Mouse (Mus musculus): ENCODE data around the gene Tldc1. TPM values are rescaled to one million over a fixed set of nuclear protein-coding genes. Genes with fewer than 3 reads are reported as not detected.

Tldc1 gene
- total RNA-seq, 2 experiments from 2014 or later: 3.2 to 4.0 TPM

DNA sequence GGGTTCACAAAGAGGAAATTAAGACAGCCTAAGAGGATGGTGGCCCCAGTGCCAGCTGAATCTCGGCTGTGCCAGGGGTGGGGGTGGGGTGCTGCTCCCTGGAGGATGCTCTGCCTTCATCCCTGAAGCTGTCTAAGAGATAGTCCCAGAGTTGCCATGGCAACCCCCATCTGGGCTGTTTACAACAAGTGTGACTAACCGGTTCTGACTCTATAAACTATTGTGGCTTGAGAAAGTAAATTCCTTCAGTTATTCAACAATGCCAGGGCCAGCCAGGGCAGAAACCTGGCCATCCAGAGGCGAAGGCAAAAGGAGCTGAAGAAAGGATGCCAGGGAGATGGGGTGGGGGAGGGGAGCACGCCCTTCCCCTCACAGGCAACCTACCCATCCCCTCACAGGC is 23.0 kb upstream of the Tldc1 start:
- no peak for DNase-seq

DNA sequence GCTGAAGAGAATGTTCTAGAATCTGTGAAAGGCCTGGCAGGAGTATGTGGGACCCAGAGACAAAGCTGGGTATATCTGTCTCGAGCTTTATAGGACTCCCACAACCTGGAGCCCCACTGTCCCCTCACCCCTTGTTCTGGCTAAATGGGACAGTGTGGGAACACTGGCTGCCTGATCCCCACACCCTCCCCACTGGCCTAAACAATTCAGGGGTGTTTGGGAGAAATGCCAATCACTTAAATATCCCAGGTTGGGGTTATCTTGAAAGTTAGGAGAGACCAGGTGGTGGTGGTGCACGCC is 20.7 kb upstream of the Tldc1 start:
- no peak for DNase-seq

DNA sequence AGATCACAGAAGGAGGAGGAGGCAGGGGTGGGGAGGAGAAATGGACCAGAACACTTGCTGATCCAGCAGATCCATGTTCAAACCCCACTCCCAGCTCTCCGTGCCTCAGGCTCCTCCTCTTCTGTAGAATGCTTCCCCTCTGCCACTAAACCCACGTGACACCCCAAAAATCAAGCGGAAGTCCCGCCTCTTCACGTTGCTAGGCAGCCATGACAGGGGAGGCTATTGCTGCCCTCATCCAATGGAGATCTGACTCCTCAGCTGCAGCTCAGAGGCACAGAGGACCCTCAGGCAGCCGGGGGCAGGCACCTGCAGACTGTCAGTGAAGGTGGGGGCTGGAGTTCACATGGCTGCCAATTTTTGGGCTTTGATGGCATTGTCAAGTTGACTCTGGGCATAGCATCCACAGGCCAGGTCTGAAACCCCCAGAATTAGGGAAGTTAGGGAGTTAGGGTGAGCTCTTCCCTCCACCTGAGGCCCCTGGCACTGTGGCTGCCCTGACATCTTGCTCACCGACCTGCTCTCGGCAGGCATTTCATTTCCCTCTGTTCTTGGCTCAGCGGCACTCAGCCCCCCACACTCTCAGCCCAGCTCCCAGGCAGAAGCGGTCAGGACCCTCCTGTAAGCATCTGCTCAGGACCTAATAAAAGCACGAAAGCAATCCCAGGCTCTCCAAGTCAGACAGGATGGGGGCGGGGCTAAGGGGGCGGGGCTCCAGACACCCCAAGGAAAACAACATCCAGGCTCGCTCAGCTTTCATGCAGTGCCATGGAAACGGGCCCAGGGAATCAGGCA is 20.2 kb upstream of the Tldc1 start:
- peak; percentile 49 for DNase-seq

DNA sequence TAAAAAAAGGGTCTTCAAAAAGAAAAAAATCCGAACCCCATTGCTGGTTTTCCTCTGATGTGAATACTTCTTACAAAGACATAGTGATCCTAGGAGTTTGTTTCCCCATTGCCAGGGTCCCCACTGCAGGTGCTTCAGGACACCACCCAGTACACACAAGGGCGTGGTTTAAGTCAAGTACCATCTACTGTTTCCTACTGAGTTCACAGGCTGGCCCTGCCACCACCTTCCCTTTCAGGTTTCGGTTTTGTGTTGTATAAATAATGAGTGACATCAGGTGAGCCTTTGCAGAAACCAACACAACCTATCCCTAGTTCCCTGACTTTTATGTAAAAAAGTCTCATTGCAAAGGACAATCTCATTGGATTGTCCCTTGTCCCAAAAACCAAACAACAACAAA is 17.4 kb upstream of the Tldc1 start:
- DNase-seq: no peak

DNA sequence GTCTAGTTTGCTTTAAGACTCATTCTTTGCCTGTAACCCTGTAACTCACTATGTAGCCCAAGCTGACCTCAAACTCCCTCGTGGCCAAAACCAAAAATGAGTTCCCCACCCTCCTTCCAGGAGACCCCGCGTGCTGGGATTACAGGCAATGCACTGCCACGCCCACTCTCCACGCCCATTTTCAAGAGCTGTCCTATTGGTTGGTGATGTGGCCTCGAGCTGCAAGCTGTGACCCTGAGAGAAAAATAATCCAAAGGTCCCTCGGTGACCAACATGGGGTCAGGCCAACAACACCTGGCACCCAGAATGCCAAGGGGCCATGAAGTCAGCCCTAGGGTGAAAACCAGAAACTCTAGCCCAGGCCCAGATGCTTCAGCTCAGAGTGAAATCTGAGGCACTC is 16.5 kb upstream of the Tldc1 start:
- DNase-seq: no peak

DNA sequence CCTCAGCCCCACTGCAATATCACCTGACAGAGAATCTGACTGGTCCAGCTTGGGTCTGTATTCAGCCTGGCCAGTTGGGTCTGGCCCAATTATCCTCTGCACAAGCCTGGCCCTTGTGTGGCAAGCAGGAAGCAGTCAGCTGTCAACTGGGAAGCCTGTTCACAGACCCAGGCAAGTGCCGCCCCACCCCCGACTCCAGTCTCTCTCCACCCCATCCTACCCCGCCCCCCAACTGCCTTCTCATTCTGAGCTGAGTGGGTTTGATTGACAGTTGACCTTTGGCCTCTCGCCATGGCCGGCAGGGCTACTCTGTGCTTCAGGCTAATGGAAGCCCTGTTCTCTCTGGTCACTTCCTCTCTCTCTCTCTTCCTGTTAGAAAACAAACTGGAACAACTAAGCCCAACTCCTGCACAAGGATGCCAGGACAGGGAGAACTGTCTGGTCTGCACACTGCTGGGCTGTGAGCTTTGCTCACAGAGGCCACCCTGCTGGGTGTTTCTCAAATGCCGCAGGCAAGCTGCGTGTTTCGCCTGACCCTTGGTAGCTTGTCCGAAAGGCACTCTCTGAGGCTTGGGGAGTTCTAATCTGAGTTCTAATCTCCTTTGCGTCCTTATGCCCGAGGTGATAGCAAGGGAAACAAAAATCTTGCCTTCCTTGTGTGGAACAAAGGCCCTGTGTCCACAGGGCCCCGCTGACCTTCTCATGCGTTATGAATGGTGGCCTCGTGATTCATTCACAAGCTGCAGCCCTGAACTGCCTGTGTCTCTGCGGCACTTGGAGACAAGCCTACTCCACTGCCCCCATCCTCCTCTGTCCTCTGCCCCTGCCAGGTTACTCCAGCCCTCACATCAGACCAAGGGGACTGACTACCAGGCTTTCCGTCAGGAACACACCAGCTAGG is 13.8 kb upstream of the Tldc1 start:
- DNase-seq: no peak

DNA sequence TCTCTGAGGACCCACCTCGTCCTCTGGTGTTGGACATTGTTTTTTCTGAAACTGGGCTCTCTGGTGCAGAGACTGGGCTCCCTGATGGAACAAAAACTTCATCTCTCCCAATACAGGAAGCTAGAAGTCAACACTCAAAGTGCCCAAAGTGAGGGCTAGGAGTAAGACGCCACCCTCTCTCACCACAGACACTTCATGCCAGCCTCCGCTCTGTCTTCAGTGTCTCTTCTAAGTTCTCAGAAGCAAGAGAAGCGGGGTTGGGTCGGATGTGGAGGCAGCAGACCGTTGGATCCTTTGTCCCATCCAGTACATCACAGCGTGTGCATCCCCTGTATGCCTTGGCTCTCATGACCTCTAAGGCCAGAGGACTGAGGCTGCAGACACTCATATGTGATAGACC is 11.4 kb upstream of the Tldc1 start:
- no peak for DNase-seq

DNA sequence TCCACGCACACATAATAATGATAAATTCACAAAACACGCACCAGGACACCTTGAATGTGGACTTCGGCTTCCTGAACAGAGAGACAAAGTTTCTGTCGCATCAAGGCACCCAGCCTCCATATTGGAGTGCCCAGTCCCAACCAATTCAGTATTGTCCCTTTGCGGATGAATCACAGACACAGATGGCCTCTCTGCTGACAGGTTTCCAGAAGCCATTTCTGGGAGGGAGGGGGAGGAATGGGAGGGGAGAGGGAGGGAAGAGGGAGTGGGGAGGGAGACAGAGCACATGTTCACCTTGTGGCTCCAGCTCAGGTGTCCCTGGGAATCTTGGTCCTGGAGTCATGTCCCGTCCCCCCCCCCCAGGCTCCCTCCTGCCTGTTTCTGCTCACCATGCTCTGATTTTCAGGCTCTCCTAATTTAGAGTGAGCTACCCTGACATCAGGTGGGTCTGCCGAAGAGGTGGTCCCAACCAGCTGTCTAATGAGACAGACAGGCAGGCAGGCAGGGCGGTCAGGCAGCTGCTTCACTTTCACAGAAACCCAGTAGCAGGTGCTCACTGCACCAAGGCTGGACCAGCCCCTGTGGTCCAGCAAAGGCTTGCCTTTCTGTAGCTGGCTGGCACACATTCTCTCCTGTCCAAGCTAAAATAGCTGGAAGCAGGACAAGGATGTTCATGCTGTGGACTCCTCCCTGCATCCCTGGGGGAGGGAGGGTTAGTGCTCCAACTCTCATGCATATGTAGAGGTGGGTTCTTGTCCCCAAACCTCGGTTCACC is 10.6 kb upstream of the Tldc1 start:
- DNase-seq: peak; percentile 4

DNA sequence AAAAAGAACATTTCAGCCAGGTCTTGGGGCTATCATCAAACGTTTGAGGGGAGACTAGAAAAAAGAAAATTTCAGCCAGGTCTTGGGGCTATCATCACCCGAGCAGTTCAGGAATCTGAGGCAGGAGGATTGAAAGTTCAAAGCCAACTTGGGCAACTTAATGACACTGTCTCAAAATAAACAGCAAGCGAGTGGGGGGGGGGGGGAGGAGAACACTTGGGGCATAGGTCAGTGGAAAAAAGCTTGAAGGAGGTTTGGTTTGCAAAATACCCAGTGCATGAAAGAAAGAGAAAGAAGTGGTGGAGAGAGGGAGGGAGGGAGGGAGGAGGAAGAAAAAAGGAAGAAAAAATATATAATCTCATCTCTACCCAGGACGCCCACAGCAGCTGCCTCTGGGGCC is 9.1 kb upstream of the Tldc1 start:
- no peak for DNase-seq

DNA sequence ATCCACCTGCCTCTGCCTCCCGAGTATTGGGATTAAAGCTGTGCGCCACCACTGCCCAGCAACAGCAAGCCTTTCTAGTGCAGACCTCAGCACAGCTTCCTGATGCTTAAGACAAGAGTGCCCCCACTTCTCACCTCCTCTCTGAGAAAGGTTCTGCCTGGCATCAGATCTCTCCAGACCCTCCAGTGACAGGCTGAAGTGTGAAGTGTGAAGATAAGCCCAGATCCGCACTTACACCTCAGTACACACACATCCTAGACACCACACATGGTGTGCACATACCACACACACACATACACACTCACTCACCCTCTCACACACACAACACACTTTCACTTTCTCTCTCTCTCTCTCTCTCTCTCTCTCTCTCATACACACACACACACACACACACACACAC is 8.7 kb upstream of the Tldc1 start:
- no peak for DNase-seq

DNA sequence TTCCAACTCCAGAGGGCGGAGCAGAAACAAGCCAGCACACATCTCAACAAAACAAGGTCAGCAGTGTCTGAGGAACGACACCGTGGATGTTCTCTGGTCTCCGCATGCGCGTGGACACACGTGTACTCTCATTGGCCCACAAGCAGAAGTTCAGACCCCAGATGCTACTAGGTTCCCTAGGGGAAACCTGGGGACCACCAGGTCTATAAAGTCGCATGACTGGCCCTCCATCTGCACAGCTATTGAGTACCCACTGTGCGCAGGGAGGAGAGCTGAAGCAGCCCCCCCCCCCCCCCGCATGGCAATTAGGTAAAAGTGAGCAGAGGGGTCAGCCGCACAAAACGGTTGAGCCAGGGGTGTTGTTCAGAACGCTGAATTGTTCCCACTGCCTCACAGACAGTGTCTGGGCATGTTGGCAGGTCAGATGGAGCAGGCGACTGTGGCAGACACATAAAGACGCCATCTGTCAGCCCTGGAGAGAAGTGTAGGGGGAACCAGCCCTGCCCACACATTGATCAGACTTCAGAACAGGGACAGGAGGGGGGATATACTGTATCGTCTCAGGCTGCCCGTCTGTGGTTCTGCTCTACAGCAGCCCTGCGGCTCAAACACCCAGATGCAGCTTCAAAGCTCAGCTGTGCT is 7.7 kb upstream of the Tldc1 start:
- no peak for DNase-seq

DNA sequence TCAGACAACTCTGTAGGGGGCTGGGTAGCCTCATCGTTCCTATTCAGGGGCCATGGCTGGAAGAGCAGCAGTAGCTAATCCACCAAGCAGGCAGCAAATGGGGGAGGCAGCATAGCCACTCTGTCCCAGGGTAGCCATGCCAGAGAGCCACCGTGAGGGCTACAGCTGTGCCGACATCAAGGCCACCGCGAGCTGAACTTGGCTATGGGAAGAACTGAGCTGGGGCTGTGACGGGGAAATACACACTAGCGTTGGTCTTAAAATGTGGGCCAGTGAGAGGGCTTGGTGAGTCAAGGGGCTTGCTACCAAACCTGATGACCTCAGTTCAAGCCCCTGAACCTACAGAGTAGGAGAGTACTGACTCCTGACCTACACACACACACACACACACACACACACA is 6.5 kb upstream of the Tldc1 start:
- DNase-seq: no peak

DNA sequence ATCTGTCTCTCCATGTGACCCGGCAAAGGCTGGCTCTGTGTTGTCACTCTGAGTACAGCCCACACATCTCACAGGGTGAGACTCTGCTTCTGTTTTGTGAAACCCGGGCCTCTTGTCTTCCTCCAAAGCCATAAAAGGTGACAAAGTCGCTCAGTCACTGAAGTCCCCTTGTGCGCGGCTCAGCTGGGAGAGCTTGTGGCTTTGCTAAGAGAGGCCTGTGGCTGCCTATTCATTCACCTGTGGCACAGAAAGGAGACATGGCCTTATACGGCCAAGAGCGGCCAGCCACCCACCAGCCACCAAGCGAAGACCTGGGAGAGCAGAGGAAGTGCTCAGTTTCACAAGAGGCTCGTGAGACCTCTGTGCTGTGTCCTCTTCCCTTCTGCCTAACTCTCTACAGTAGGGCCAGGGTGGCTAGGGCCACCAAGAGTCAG is 5.9 kb upstream of the Tldc1 start:
- no peak for DNase-seq

DNA sequence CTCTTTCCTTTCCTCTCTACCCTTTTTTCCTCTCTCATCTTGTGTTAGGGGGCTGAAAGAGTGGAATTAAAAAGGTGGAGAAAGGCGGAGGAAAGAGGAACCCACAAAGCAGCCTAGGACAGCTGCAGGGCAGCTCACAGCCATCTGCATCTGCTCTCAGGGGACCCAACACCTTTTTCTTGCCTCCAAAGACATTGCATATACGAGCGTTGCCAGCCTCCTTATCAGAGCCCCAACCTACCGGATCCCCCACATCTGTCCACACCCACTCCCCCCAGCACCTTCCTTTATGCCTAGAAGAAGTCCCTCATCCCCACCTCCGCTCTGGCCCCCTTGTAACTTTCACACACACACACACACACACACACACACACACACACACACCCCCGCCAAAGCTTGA is 5.4 kb upstream of the Tldc1 start:
- DNase-seq: no peak

DNA sequence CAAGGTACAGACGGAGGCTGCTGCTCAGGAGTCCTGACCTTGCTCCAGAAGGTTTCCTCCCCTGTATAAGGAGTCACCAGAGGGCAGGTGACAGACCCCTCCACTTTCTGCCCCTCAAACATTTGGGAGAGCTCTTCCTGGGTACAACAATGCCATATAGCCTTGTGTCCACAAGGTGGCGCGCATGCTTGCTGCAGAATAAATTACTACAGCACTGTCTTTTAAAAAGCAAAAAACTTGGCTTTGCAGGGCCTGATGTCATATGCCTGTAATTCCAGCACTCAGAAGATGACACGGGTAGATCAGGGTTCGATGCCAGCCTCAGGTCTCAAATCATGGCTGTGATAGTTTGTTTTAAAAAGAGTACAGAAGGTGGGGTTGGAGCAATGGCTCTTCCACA is 4.5 kb upstream of the Tldc1 start:
- peak; percentile 41 for DNase-seq

DNA sequence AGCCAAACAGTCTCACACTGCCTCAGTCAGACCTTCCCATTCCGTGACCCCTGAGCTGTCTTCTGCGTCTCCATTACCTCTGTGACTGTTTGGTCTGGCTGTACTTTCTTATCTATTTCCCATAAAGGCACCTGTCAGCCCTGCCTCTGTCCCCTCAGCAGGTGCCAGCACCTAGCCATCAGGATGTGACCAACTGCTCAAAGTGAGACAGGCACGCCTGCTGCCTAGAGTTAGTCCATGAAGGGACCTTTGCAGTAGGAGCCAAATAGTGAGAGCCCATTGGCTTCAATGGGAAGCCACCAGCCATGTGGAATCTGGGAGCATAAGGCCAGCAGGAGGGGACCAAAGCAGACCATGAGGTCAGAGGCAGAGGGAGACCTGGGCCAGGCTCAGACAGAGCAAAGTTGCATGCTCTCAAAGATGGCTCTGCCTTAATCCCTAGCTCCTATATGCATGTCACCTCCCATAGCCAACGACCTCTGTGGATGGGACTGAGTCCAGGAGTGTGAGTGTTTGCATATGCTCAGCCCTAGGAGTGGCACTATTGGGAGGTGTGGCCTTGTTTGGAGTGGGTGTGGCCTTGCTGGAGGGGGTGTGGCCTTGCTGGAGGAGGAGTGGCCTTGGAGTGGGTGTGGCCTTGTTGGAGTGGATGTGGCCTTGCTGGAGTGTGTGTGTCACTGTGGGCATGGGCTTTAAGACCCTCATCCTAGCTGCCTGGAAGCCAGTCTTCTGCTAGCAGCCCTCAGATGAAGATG is 3.0 kb upstream of the Tldc1 start:
- DNase-seq: no peak

DNA sequence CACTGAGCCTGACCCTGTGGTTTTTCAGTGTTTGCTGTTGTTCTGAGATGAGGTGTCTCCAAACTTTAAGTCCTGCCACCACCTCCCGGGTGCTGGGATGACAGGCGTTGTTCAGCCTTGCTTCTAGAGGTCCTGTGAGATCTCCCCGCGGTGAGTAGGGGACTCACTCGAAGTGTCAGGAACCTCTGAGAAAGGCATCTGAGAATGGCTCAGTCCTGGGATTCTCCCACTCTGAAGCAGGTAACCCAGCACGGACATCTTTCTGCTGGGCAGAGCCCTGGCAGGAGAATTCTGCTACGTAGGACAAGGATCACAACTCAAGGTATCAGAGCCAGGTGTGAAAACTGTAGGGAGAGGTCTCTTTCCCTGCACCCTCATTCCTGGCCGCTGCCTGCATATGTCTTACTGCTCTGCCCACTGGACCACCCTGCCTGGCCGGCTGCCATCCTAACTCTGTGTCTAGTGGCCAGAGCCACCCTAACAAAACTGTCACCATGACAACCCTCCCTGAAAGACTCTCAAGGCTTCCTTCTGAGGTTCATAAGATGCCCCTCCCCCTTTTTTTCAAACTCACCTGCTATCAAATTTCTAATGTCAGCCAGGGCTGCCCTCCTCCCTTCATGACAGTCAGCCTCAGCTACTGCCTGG is 2.3 kb upstream of the Tldc1 start:
- DNase-seq: no peak

DNA sequence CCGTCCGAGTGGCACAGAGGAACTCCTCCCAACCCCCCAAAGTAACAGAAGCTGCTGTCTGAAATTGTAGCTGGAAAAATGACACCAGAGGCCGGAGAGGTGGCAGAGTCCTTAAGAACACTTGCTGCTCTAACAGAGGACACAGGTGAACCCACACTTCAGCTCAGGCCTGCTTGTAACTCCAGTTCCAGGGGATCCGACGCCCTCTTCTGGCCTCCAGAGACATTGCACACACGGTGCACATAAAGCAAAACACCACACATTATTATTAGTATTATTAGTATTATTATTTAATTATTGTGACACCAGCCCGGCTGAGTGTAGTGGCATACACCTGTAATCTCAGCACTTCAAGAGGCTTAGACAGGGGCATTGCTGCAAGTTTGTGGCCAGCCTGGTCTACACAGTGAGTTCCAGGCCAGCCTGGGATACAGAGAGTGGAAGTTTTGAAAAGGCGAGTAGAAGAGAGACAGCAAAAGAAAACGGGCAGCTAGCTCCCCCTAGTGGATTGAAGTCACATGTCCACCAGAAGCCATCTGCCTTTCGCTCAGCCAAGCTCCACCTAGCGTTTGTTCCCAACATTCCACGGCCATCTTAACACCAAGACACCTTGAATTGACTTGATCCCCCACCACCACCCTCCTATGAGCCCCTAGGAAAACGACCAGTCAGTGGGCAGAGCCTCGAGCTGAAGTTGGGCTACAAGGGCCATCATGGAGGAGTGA is 959 bp upstream of the Tldc1 start:
- DNase-seq: peak; percentile 67

DNA sequence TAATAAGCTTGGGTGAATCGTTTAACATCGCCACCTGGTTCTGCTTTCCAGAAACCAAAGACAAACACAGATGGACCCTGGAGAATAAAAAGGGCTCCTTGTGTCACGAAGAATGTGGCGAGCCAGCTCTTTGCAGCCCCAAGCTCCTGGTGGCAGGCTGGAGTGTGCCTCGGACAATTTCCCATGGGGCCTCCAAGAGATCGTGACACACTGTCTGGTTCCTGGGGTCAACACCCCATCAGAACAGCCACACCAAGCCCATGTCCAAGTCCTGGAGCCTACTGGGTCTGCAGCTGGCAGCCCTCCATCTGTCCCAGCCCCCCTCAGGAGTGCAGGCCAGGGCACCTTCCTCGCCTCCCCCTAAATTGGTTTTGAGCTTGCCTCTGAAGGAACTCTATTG is 451 bp downstream of the Tldc1 start:
- peak; percentile 25 for DNase-seq

DNA sequence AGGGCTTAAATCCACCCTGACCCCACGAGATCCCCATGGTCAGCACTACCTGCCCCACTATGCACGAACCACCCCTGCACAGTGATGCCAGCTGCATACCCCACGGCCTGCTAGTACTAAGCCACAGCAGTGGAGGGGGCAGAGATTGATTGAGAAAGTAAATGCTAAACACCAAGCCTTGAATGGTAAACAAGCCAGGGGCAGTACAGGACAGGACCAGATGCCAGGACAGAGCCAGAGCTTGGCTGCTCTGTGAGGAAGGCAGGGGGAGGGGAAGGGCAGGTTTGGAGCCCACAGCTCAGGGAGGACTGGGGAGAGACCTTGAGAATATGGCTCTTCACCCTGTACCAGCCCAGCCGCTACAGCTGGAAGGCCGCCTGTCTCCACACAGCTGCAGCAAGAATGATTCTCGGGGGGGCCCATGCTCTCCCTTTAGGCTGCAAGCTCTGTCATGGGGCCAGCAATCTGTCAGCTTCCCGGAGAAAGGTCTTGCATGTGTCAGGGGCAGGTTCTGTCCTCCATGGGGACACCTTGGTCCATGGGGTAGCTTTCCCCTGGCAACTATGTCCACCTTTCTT is 1.5 kb downstream of the Tldc1 start:
- no peak for DNase-seq
